Mouse (Mus musculus): ENCODE data around the gene Hist1h2bh. TPM values are rescaled to one million over a fixed set of nuclear protein-coding genes. Genes with fewer than 3 reads are reported as not detected.
"Not testable (repeated sequence)": the region's sequence is repeated elsewhere in the genome, so short reads cannot be mapped to it uniquely, and the experiment has no call there.

The Hist1h2bh gene
- polyA plus RNA-seq (2015; fragmentation: Nextera tagmentation; extraction: Ambion mirVana): 1.1 and 1.4 TPM in 2 replicates

DNA sequence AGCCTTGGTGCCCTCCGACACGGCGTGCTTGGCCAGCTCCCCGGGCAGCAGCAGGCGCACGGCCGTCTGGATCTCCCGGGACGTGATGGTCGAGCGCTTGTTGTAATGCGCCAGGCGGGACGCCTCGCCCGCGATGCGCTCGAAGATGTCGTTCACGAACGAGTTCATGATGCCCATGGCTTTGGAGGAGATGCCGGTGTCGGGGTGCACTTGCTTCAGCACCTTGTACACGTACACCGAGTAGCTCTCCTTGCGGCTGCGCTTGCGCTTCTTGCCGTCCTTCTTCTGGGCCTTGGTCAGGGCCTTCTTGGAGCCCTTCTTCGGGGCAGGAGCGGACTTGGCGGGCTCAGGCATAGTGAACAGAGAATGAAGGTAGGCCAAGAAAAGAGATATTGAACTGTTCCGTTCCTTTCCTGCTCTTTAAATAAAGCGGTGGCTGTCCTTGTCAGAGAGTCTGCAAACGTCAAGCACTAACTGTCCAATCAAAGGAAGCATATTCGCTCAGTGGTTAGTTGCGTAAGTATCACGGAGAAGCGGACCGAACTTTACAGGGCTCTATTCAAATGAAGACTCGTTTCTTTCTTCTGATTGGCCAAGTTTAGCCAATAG, at the start of gene Hist1h2bh:
Hist1h2bh (minus strand) TSS at position 394 of the 609 bp plus-strand sequence.
- Histone ChIP-seq H3K4me3 (replicated peaks; ENCODE audit: low read length) (peak within 1 kb of the TSS; percentile 55), H3K4me2 (ENCODE audit: low read depth, low read length) (peak within 1 kb of the TSS; percentile 81), H3K9ac (ENCODE audit: low read length) (peak within 1 kb of the TSS; percentile 72), H3K27ac (ENCODE audit: low read length) (peak within 1 kb of the TSS; percentile 94)
- not testable (repeated sequence) for H3K27me3 ChIP-seq (ENCODE audit: control insufficient read depth, insufficient read depth, low read length); H3K9me3 ChIP-seq (replicated peaks; ENCODE audit: control insufficient read depth, low read length); H3K4me1 ChIP-seq (ENCODE audit: control insufficient read depth, insufficient read depth, low read length); H3K36me3 ChIP-seq (ENCODE audit: control insufficient read depth, insufficient read depth, low read length)
- ATAC-seq (ENCODE audit: insufficient read depth, low FRiP score): peak; percentile 95
- under 1% methylated on average over 27 of the region's 42 CpGs for WGBS

DNA sequence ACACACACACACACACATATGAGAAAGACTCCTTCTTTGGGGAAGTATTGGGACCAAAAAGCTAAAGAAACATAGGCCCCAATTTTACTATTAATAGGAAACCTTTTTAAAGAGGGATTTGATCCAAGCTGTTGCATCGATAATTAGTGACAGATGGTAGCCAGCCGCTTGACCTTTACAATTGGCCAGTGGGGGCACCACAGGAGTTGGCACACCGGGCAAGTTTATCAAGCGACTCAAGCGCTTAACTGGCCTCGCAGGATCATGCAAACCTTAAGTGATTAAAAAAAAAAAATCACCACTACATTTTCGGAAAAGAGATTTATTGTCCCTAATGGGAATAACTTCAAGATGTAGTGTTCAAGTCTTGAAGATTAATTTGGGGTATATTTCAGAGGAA, 49.4 kb upstream of the Hist1h2bh start:
- no peaks in the 10 kb centered on the region for H3K27me3 ChIP-seq (ENCODE audit: control insufficient read depth, insufficient read depth, low read length)

DNA sequence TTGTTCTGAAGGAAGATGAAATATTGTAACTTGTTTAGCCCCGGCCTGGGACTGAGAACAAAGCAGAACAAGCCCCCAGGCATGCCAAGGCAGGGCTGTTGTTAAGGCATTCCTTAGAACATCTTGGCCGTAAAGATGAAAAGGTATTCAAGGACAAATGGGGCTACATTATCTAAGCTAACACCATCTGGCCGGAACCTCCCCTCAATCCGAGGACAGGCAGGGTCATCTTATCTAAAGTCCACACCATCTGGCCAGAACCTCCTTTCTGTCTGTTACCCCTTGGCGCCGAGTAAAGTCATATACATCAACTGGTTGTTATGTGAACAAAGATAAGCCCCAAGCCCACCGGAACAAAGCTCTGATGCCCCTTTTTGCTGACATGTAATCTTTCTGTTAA, 48.7 kb upstream of the Hist1h2bh start:
- not testable (repeated sequence) for H3K27me3 ChIP-seq (ENCODE audit: control insufficient read depth, insufficient read depth, low read length); H3K4me3 ChIP-seq (replicated peaks; ENCODE audit: low read length); H3K27ac ChIP-seq (ENCODE audit: low read length); H3K36me3 ChIP-seq (ENCODE audit: control insufficient read depth, insufficient read depth, low read length); ATAC-seq (ENCODE audit: insufficient read depth, low FRiP score); H3K9ac ChIP-seq (ENCODE audit: low read length); H3K4me1 ChIP-seq (ENCODE audit: control insufficient read depth, insufficient read depth, low read length); H3K9me3 ChIP-seq (replicated peaks; ENCODE audit: control insufficient read depth, low read length); H3K4me2 ChIP-seq (ENCODE audit: low read depth, low read length)
- WGBS: 76% methylated on average over 7 of the region's 7 CpGs

More for the DNA sequence above, 49.4 kb upstream of the Hist1h2bh start:
- Histone ChIP-seq H3K27ac (ENCODE audit: low read length) (peak overlapping the region; percentile 59), H3K4me3 (replicated peaks; ENCODE audit: low read length) (no peak overlapping the region), H3K4me2 (ENCODE audit: low read depth, low read length) (no peak overlapping the region), H3K4me1 (ENCODE audit: control insufficient read depth, insufficient read depth, low read length) (no peaks in the 10 kb centered on the region; the same call in 1 of the 2 replicates), H3K9me3 (replicated peaks; ENCODE audit: control insufficient read depth, low read length) (no peaks in the 10 kb centered on the region), H3K36me3 (ENCODE audit: control insufficient read depth, insufficient read depth, low read length) (no peaks in the 10 kb centered on the region), H3K9ac (ENCODE audit: low read length) (no peak overlapping the region)
- no peak for ATAC-seq (ENCODE audit: insufficient read depth, low FRiP score)
- 73% methylated on average over 7 of the region's 7 CpGs for WGBS

DNA sequence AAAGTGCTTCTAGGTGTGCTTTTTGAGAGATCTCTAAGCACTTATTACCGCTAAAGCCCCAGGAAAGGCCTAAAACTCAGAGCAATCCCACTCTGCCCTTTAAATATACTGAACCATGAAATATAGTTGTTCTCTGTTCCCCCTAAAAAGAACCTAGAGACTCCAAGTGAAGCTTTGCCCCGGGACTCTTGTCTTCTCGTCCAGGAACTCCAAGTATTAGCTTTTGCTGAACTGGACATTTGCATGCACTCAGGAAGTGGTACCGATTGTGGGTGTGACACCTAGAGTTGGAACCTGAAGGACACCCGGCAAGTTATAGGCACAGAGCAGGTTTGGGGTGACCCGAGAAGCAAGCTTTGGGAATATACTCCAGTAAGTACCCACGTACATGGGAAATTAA, 48.0 kb upstream of the Hist1h2bh start:
- Histone ChIP-seq H3K4me2 (ENCODE audit: low read depth, low read length) (no peak overlapping the region), H3K4me1 (ENCODE audit: control insufficient read depth, insufficient read depth, low read length) (peaks cover 4% of the 10 kb centered on the region; the same call in 1 of the 2 replicates), H3K9me3 (replicated peaks; ENCODE audit: control insufficient read depth, low read length) (no peaks in the 10 kb centered on the region), H3K27ac (ENCODE audit: low read length) (no peak overlapping the region), H3K4me3 (replicated peaks; ENCODE audit: low read length) (no peak overlapping the region), H3K9ac (ENCODE audit: low read length) (no peak overlapping the region), H3K36me3 (ENCODE audit: control insufficient read depth, insufficient read depth, low read length) (no peaks in the 10 kb centered on the region), H3K27me3 (ENCODE audit: control insufficient read depth, insufficient read depth, low read length) (no peaks in the 10 kb centered on the region)
- WGBS: 89% methylated on average over 7 of the region's 7 CpGs
- ATAC-seq (ENCODE audit: insufficient read depth, low FRiP score): no peak

DNA sequence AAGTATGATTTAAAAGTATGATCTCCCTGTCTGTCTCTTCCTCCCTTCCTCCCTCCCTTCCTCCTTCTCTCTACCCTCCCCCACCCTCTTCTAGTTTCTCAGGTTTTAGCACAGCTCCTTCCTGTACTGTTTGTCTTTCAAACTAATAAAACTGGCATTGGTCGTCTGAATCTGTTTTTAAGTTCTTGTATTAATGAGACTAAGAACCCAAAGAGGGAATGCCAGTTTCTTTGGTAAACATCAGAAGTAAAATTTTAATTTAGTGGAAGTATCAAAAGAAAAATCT, 43.7 kb upstream of the Hist1h2bh start:
- peak overlapping the region; percentile 44 for H3K4me3 ChIP-seq (replicated peaks; ENCODE audit: low read length)
- H3K9me3 ChIP-seq (replicated peaks; ENCODE audit: control insufficient read depth, low read length): no peaks in the 10 kb centered on the region
- peak overlapping the region; percentile 96 for H3K27ac ChIP-seq (ENCODE audit: low read length)
- H3K4me1 ChIP-seq (ENCODE audit: control insufficient read depth, insufficient read depth, low read length): peaks cover 26% of the 10 kb centered on the region
- WGBS: 0% methylated on average over 1 of the region's 1 CpGs
- no peaks in the 10 kb centered on the region for H3K27me3 ChIP-seq (ENCODE audit: control insufficient read depth, insufficient read depth, low read length)
- no peak for ATAC-seq (ENCODE audit: insufficient read depth, low FRiP score)
- no peaks in the 10 kb centered on the region for H3K36me3 ChIP-seq (ENCODE audit: control insufficient read depth, insufficient read depth, low read length)
- H3K9ac ChIP-seq (ENCODE audit: low read length): peak overlapping the region; percentile 70
- H3K4me2 ChIP-seq (ENCODE audit: low read depth, low read length): peak overlapping the region; percentile 73

DNA sequence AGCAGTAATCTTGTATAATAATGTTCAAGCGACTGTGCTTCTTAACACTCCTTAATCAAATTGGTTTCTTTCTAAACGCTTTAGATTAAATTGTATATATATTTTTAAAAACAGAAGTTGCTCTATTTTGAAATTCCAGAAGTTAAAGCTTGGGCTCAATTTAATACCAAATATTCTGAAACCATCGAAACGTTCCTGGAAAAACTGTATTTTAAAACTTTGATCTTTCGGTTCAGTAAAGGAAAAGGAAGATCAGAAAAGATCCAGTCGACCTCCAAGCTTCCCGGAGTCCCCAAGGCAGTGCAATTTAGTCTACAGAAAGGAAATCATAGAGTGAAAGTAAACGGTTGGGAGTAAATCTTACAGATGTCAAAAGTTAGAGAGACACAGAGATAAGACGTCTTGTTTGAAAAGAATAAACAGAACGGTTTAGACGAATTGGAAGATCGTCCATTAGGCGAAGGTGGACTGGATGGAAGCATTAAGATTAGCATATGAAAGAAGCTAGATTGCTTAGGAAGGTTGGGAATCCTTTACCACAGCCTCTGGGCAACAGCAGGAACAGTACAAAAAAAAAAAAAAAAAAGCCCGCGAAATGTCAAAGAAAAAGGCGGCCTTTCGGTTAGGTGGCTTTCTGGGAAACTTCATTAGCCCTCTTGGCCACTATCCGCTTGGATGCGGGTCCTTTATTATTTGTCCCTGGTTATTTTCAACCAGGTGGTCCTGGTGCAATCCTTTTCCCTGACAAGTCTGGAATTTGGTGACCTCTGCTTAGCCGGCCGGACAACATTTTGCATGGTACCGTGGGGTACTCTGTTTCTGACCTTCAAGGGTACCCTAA, 43.1 kb upstream of the Hist1h2bh start:
- WGBS: 1% methylated on average over 22 of the region's 22 CpGs
- peak overlapping the region; percentile 44 for H3K4me3 ChIP-seq (replicated peaks; ENCODE audit: low read length)
- H3K4me1 ChIP-seq (ENCODE audit: control insufficient read depth, insufficient read depth, low read length): peaks cover 28% of the 10 kb centered on the region
- H3K9me3 ChIP-seq (replicated peaks; ENCODE audit: control insufficient read depth, low read length): no peaks in the 10 kb centered on the region
- no peaks in the 10 kb centered on the region for H3K27me3 ChIP-seq (ENCODE audit: control insufficient read depth, insufficient read depth, low read length)
- no peaks in the 10 kb centered on the region for H3K36me3 ChIP-seq (ENCODE audit: control insufficient read depth, insufficient read depth, low read length)
- ATAC-seq (ENCODE audit: insufficient read depth, low FRiP score): no peak
- H3K27ac ChIP-seq (ENCODE audit: low read length): peak overlapping the region; percentile 96
- H3K4me2 ChIP-seq (ENCODE audit: low read depth, low read length): peak overlapping the region; percentile 73
- H3K9ac ChIP-seq (ENCODE audit: low read length): peak overlapping the region; percentile 70

DNA sequence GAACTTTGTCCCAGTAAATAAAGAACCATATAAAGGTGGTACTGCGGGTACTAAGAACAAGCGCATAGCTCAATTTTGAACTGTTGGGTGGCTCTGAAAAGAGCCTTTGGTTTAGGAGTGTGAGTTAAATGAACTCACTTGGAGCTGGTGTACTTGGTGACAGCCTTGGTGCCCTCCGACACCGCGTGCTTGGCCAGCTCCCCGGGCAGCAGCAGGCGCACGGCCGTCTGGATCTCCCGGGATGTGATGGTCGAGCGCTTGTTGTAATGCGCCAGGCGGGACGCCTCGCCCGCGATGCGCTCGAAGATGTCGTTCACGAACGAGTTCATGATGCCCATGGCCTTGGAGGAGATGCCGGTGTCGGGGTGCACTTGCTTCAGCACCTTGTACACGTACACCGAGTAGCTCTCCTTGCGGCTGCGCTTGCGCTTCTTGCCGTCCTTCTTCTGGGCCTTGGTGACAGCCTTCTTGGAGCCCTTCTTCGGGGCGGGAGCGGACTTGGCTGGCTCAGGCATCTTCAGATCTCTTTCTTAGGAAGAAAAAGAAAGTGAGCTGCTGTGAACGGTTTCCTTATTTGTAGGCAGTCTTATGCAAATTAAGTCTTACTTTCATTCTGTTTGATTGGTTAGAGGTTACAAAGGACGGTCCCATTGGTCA, 42.4 kb upstream of the Hist1h2bh start:
- H3K4me1 ChIP-seq (ENCODE audit: control insufficient read depth, insufficient read depth, low read length): peaks cover 32% of the 10 kb centered on the region
- peak; percentile 87 for ATAC-seq (ENCODE audit: insufficient read depth, low FRiP score)
- under 1% methylated on average over 28 of the region's 36 CpGs for WGBS
- peak overlapping the region; percentile 97 for H3K27ac ChIP-seq (ENCODE audit: low read length)
- peak overlapping the region; percentile 49 for H3K4me3 ChIP-seq (replicated peaks; ENCODE audit: low read length)
- H3K27me3 ChIP-seq (ENCODE audit: control insufficient read depth, insufficient read depth, low read length); H3K36me3 ChIP-seq (ENCODE audit: control insufficient read depth, insufficient read depth, low read length); H3K9me3 ChIP-seq (replicated peaks; ENCODE audit: control insufficient read depth, low read length): not testable (repeated sequence)
- peak overlapping the region; percentile 85 for H3K4me2 ChIP-seq (ENCODE audit: low read depth, low read length)
- peak overlapping the region; percentile 71 for H3K9ac ChIP-seq (ENCODE audit: low read length)

DNA sequence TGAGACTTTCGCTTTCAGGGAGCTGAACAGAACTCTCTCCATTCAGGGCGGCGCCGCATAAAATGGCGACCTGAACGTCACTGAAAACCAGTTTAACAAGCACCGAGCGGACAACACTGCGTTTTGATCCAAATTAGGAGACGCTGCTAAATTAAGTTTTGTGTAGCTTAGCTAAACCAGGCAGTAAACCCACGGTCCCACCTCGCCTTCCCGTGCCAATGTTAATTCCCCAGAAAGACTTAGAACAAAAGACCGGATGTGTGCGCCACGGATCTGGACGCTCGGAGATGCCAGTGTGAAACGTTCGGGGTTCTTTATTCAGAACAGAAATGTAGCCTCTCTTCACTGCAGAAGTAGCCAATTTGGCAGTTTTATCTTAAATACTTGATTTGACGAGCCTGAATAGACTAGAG, 41.8 kb upstream of the Hist1h2bh start:
- WGBS: under 1% methylated on average over 21 of the region's 21 CpGs
- no peaks in the 10 kb centered on the region for H3K9me3 ChIP-seq (replicated peaks; ENCODE audit: control insufficient read depth, low read length)
- H3K27me3 ChIP-seq (ENCODE audit: control insufficient read depth, insufficient read depth, low read length): no peaks in the 10 kb centered on the region
- H3K9ac ChIP-seq (ENCODE audit: low read length): peak overlapping the region; percentile 71
- peak overlapping the region; percentile 97 for H3K27ac ChIP-seq (ENCODE audit: low read length)
- peak overlapping the region; percentile 49 for H3K4me3 ChIP-seq (replicated peaks; ENCODE audit: low read length)
- no peaks in the 10 kb centered on the region for H3K36me3 ChIP-seq (ENCODE audit: control insufficient read depth, insufficient read depth, low read length)
- ATAC-seq (ENCODE audit: insufficient read depth, low FRiP score): no peak
- H3K4me1 ChIP-seq (ENCODE audit: control insufficient read depth, insufficient read depth, low read length): peaks cover 32% of the 10 kb centered on the region
- peak overlapping the region; percentile 85 for H3K4me2 ChIP-seq (ENCODE audit: low read depth, low read length)

DNA sequence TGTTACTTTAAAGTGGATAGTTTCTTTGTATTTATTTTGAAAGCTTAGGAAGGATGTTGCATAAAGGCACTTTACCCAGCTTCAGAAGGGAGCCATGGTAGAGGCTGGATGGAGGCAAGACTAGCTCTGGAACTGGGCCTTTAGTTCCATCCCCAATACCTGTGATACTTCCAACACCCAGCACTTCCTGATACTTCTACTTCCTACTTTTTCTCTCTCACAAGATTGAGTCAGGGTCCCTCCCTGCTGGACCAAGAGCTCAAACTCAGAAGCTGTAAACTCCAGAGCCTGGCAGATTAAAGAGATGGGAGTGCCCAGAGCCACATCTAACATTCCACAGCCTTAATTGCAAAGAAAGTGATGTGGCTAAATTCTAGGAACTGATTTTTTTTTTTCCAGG, 41.1 kb upstream of the Hist1h2bh start:
- peaks cover 32% of the 10 kb centered on the region for H3K4me1 ChIP-seq (ENCODE audit: control insufficient read depth, insufficient read depth, low read length)
- no peaks in the 10 kb centered on the region for H3K9me3 ChIP-seq (replicated peaks; ENCODE audit: control insufficient read depth, low read length)
- H3K9ac ChIP-seq (ENCODE audit: low read length): peak overlapping the region; percentile 59
- no peaks in the 10 kb centered on the region for H3K36me3 ChIP-seq (ENCODE audit: control insufficient read depth, insufficient read depth, low read length)
- H3K4me2 ChIP-seq (ENCODE audit: low read depth, low read length): peak overlapping the region; percentile 85
- H3K27ac ChIP-seq (ENCODE audit: low read length): peak overlapping the region; percentile 97
- no peak for ATAC-seq (ENCODE audit: insufficient read depth, low FRiP score)
- H3K4me3 ChIP-seq (replicated peaks; ENCODE audit: low read length): peak overlapping the region; percentile 49
- H3K27me3 ChIP-seq (ENCODE audit: control insufficient read depth, insufficient read depth, low read length): no peaks in the 10 kb centered on the region

Data from stomach, embryonic 16.5 days (tissue).